Comparison of ENCODE assay signal across 13 mouse cellular contexts in the genomic region with DNA sequence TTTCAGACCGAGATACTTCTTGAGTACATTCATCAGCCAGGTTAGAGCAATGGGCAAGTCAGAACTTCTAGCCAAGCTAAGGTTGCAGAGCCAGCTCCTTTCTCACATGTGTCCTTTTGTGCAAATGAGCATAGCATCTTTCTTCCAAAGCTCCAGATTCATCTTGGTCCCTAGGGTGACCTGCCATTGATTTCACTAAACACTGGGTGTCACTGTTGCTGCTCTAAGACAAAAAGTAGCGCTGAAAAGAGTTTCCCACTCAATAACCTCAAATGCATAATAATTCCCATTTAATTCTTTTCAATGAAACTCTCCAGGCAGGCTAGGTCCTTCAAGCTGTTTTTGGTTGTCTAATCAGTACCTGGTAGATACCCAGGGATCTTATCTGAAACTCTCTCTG.
A peak's percentile ranks its signal among the peaks of the same experiment; 100 is the strongest.
DNase-seq lines count a peak whose midpoint lies in the region; ATAC-seq and TF ChIP-seq lines count a peak whose summit lies in the region.
"Had no signal": no experiment of that assay in that cellular context is flagged by ENCODE, and none has a peak within 500 bp of the region (broad histone marks: within the 10 kb centered on the region; RNA-seq: fewer than 3 reads in every experiment).

No protein-coding gene starts in this region.

- H3K27me3 ChIP-seq in hindbrain, postnatal 0 days (ENCODE audit: insufficient read depth, low read length): no peaks in the 10 kb centered on the region
- H3K27me3 ChIP-seq in hindbrain, embryonic 10.5 days (ENCODE audit: insufficient read depth, poor library complexity, severe bottlenecking): no peaks in the 10 kb centered on the region
- H3K27me3 ChIP-seq: heart, embryonic 13.5 days; hindbrain, embryonic 15.5 days; liver, embryonic 13.5 days had no signal

- H3K4me3 ChIP-seq in hindbrain, postnatal 0 days (ENCODE audit: low read length): no peak overlapping the region
- no peak overlapping the region for H3K4me3 ChIP-seq in hindbrain, embryonic 10.5 days
- H3K4me3 ChIP-seq in cortical plate, adult 2 months (ENCODE audit: insufficient read depth, low read length): no peak overlapping the region
- H3K4me3 ChIP-seq: heart, embryonic 13.5 days; hindbrain, embryonic 15.5 days; liver, embryonic 13.5 days had no signal

- no peak overlapping the region for H3K27ac ChIP-seq in hindbrain, postnatal 0 days
- no peak overlapping the region for H3K27ac ChIP-seq in hindbrain, embryonic 10.5 days
- no peak overlapping the region for H3K27ac ChIP-seq in cortical plate, adult 2 months (ENCODE audit: insufficient read depth, low read length)
- H3K27ac ChIP-seq: heart, embryonic 13.5 days; hindbrain, embryonic 15.5 days; liver, embryonic 13.5 days had no signal

- TF ChIP-seq POLR2A in cortical plate, adult 2 months (IDR thresholded peaks at IDR 0.05; ENCODE audit: extremely low read depth, insufficient read depth, low read length): no peak

- no peaks in the 10 kb centered on the region for H3K4me1 ChIP-seq in hindbrain, postnatal 0 days (ENCODE audit: insufficient read depth, low read length)
- no peaks in the 10 kb centered on the region for H3K4me1 ChIP-seq in hindbrain, embryonic 10.5 days (replicated peaks)
- H3K4me1 ChIP-seq in cortical plate, adult 2 months (ENCODE audit: control insufficient read depth, insufficient read depth, low read length): no peaks in the 10 kb centered on the region; the same call in 1 of the 2 replicates
- H3K4me1 ChIP-seq: heart, embryonic 13.5 days; hindbrain, embryonic 15.5 days; liver, embryonic 13.5 days had no signal

- no peak for ATAC-seq in hindbrain, postnatal 0 days
- ATAC-seq: activated CD4-positive, CD25-positive, alpha-beta regulatory T cell, adult 4 months had no signal

- 43% methylated on average over 2 of the region's 2 CpGs for WGBS in hindbrain, postnatal 0 days
- 61% methylated on average over 2 of the region's 2 CpGs for WGBS in hindbrain, embryonic 10.5 days

- peak; percentile 74 for DNase-seq in hindbrain, postnatal 0 days (ENCODE audit: low spot score)
- no peak for DNase-seq in hindbrain, embryonic 10.5 days (ENCODE audit: low spot score)
- DNase-seq in right cerebral cortex, adult 2 months (ENCODE audit: low spot score in 2 of 2): peak; percentile 31
- DNase-seq in right cerebral cortex, postnatal 36 days (ENCODE audit: low spot score in 2 of 2): no peak
- peak; percentile 15 for DNase-seq in telencephalon, adult 2 months (ENCODE audit: low read depth, low spot score)
- no peak for DNase-seq in lung, postnatal 10 days
- DNase-seq: cerebellum, adult 9-10 months; liver, embryonic 13.5 days; thymus, adult 2 months had no signal

- H3K4me2 ChIP-seq in hindbrain, postnatal 0 days (ENCODE audit: low read depth, low read length): no peak overlapping the region
- H3K4me2 ChIP-seq: heart, embryonic 13.5 days; hindbrain, embryonic 15.5 days; liver, embryonic 13.5 days had no signal

- peak; percentile 73 for TF ChIP-seq CTCF in hindbrain, postnatal 0 days (IDR thresholded peaks at IDR 0.05; ENCODE audit: low read depth)
- peak; percentile 45; the same call in 1 of the 2 replicates for TF ChIP-seq CTCF in cortical plate, adult 2 months (IDR thresholded peaks at IDR 0.05; ENCODE audit: extremely low read depth, insufficient read depth, low read length)

- no peak overlapping the region for H3K9ac ChIP-seq in hindbrain, postnatal 0 days (replicated peaks; ENCODE audit: low read length)
- H3K9ac ChIP-seq: heart, embryonic 13.5 days; hindbrain, embryonic 15.5 days; liver, embryonic 13.5 days had no signal

- no peaks in the 10 kb centered on the region for H3K36me3 ChIP-seq in hindbrain, postnatal 0 days (ENCODE audit: insufficient read depth, low read length)
- no peaks in the 10 kb centered on the region for H3K36me3 ChIP-seq in hindbrain, embryonic 10.5 days
- H3K36me3 ChIP-seq: heart, embryonic 13.5 days; hindbrain, embryonic 15.5 days; liver, embryonic 13.5 days had no signal

- no peaks in the 10 kb centered on the region for H3K9me3 ChIP-seq in hindbrain, postnatal 0 days (ENCODE audit: low read length)
- no peaks in the 10 kb centered on the region for H3K9me3 ChIP-seq in hindbrain, embryonic 10.5 days
- H3K9me3 ChIP-seq: heart, embryonic 13.5 days; hindbrain, embryonic 15.5 days; liver, embryonic 13.5 days had no signal

Comparison
In these comparisons a context has a peak if more than half of its experiments do, and no peak if none do; other contexts are left out.
1. DNase-seq: peak in hindbrain, postnatal 0 days (single experiment), right cerebral cortex, adult 2 months (2 of 2) and telencephalon, adult 2 months (single experiment); none in hindbrain, embryonic 10.5 days (single experiment), right cerebral cortex, postnatal 36 days (0 of 2) and lung, postnatal 10 days (single experiment).